Mouse (Mus musculus) CD4-positive, CD25-positive, alpha-beta regulatory T cell (primary cell): ENCODE measurements around the gene Adra1d. TPM values are rescaled to one million over a fixed set of nuclear protein-coding genes. Genes with fewer than 3 reads are reported as not detected.

Experiments used
- polyA plus RNA-seq: library from polyadenylated mRNA; unstranded; fragments of 100-300 nt; shearing (Covaris generic); gene quantifications from one replicate; pipeline ENCODE4 v1.2.1, GENCODE M21; 2017

The Adra1d gene
- polyA plus RNA-seq = not detected

DNA sequence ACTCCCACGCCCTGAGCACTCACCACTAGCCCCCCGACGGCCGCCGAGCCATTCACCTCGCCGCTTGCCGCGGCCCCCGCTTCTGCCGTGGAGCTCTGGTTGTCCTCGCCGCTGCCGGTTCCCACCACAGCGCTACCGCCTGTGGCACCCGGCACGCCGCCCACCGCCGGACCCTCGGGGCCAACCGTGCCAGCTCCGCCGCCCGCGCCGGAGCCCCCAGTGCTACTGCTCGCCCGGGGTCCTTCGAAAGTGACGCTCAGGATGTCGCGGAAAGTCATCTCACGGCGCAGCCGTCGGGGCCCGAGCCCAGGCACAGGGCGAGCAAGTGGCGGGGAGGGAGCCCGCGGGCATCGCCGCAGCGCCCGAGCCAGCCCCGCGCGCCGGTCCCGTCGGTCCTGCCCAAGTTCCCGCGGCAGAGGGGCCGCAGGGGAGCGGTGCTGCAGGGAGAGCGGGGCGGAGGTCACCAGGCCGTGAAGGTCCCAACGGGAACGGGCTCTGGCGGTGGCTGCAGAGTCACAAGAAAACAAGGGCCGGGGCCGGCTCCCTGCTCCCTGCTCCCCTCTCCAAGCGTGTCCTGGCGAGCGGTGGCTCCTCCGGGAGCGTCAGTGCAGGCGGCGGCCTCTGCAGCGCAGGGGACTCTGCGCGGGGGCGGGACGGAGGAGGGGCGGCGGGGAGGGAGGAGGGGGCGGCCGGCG lies at the start of gene Adra1d:
Gene Adra1d, minus strand, starts transcription at position 393 of the 695 bp plus-strand sequence.

Other genes with a start within 250 kb of the Adra1d start
- gene Rnf24, start 209.4 kb downstream of the Adra1d start, polyA plus RNA-seq = 1.1 TPM
- 37.9 TPM for gene Smox, start 70.8 kb downstream of the Adra1d start, polyA plus RNA-seq